Mouse (Mus musculus) cerebellum, adult 2 months (tissue): ENCODE results near the gene Mgea5.

Experiments
- CTCF ChIP-seq: fragments of 200-500 bp; IDR thresholded peaks from 2 replicates; pipeline ENCODE4 v1.5.1; 2011; ENCODE audit warnings: low read depth, mild to moderate bottlenecking, control low read depth, low read length, moderate library complexity, borderline replicate concordance; ENCODE audit not compliant: insufficient read depth
- POLR2A ChIP-seq: fragments of 200-500 bp; IDR thresholded peaks from 2 replicates; pipeline ENCODE4 v1.6.1; 2011; ENCODE audit warnings: low read length, control low read depth, borderline replicate concordance; ENCODE audit not compliant: insufficient read depth

GRCm38 (mm10) chr19:45789365-45789764 lies 5.7 kb upstream of the Mgea5 start:
- TF ChIP-seq CTCF (no peak), POLR2A (no peak)
